Mouse (Mus musculus) bone marrow, adult 2 months (tissue): ENCODE measurements around the gene Gmppb. TPM values are rescaled to one million over a fixed set of nuclear protein-coding genes. Genes with fewer than 3 reads are reported as not detected.

Experiments
- H3K27ac ChIP-seq: fragments of 200-500 bp; 2 replicates; pipeline ENCODE4 v1.5.1; 2012; ENCODE audit warnings: low read depth, mild to moderate bottlenecking, control low read depth, inconsistent platforms, low read length; ENCODE audit not compliant: control insufficient read depth, poor library complexity, insufficient read depth
- H3K4me1 ChIP-seq: fragments of 200-500 bp; 2 replicates; pipeline ENCODE4 v1.6.1; 2011; ENCODE audit warnings: low read length; ENCODE audit not compliant: control insufficient read depth, insufficient read depth
- H3K4me3 ChIP-seq: fragments of 200-500 bp; replicated peaks from 2 replicates; pipeline ENCODE3; 2011; ENCODE audit warnings: mild to moderate bottlenecking, low read depth, low read length, control low read depth; ENCODE audit not compliant: control insufficient read depth
- CTCF ChIP-seq: fragments of 200-500 bp; IDR thresholded peaks from 2 replicates; pipeline ENCODE4 v1.5.1; 2011; ENCODE audit warnings: low read length, control low read depth; ENCODE audit not compliant: control insufficient read depth, insufficient read depth
- POLR2A ChIP-seq: fragments of 200-500 bp; IDR thresholded peaks from 2 replicates; pipeline ENCODE4 v1.6.1; 2011; ENCODE audit warnings: low read depth, mild to moderate bottlenecking, control low read depth, low read length, borderline replicate concordance; ENCODE audit not compliant: control insufficient read depth
- WGBS: fragments of 180-500 bp; shearing (Covaris S2); methylation state at CpG from one replicate; pipeline ENCODE4 v1.1.7; 2018; 5-methylcytosine and 5-hydroxymethylcytosine counted together
- polyA plus RNA-seq: library from polyadenylated mRNA; stranded (reverse); fragments of >200 nt; gene quantifications from 2 replicates; pipeline ENCODE4 v1.2.4, GENCODE M21; 2011; ENCODE audit warnings: low replicate concordance; ENCODE audit not compliant: missing spikeins, insufficient read depth, insufficient read length

Gene Gmppb
- polyA plus RNA-seq, 1 experiment, result 17.9 TPM

DNA sequence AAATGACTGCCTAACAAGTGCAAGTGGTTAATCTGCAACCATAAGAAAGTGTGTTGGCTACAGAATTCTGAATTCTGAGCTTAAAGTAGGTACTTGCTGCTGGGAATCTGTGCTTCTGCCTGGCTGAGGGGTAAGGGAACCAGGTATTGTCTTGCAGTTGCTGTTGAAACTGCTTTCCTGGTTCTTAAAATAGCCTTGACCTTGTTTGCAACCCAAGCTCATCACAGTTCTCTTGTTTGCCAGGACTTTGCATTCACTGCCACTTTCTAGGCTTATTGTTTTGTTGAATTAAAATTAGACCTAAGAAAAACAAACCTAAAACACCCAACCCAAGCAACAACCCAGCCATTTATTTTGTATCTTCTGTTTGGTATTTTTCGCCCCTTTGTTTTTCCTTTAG lies 28.3 kb upstream of the Gmppb start:
- no peak overlapping the region for H3K4me3 ChIP-seq
- no peak overlapping the region for H3K27ac ChIP-seq
- TF ChIP-seq CTCF (no peak), POLR2A (no peak)
- WGBS, result 91% methylated on average over 1 of the region's 1 CpGs
- H3K4me1 ChIP-seq, result no peaks in the 10 kb centered on the region

DNA sequence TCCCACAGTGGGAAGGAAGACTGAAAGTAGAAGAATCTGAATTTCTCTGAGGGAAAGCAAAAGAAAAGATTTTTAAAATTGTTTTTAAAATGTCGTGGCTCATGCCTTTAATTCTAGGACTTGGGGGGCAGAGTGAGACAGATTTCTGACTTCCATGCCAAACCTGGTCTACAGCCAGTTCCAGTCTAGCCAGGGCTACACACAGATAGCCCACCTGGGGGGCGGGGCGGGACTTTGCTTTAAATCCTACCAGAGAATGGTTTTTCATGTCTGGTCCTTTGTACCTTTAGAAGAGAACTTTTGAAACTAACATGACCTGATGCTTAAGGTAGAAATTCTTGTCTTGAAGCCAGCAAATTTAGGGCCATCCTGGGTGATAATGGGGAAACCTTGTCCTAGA lies 25.8 kb upstream of the Gmppb start:
- H3K4me3 ChIP-seq, result no peak overlapping the region
- WGBS, result 81% methylated on average over 3 of the region's 3 CpGs
- TF ChIP-seq POLR2A (no peak), CTCF (no peak)
- no peak overlapping the region for H3K27ac ChIP-seq
- H3K4me1 ChIP-seq, result no peaks in the 10 kb centered on the region

DNA sequence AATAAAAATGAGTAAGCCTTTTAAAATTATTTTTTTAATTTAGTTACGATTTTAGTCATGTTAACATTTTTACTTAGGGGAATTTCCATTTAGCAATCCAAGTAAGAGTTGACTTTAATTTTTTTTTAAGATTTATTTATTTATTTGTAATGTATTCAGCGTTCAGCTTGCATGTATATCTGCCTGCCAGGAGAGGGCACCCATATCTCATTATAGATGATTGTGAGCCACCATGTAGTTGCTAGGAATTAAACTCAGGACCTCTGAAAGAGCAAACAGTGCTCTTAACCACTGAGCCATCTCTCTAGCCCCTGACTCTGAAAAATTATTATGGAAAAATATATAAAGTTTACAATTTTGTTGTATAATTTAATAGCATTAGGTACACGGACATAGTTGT lies 22.5 kb upstream of the Gmppb start:
- H3K4me1 ChIP-seq, result no peaks in the 10 kb centered on the region
- no peak overlapping the region for H3K27ac ChIP-seq
- WGBS, result 79% methylated on average over 3 of the region's 3 CpGs
- H3K4me3 ChIP-seq, result no peak overlapping the region
- no peak for TF ChIP-seq CTCF
- TF ChIP-seq POLR2A, result no peak

DNA sequence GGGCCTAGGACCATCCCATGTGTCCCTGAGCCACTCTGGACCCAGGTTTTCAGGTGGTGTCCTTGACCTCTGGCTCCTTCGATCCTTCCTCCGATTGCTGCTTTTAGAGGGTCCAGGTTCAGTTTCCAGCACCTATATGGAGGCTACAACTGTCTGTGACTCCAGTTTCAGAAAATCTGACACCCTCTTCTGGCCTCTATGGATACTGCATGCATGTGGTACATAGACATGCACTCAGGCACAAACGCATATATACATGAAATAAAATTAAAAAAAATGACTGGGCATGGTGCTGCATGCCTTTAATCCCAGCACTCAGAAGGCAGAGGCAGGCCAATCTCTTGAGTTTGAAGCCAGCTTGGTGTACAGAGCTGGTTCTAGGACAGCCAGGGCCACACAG lies 21.2 kb upstream of the Gmppb start:
- no peak overlapping the region for H3K4me3 ChIP-seq
- WGBS, result 96% methylated on average over 3 of the region's 3 CpGs
- H3K4me1 ChIP-seq, result no peaks in the 10 kb centered on the region
- TF ChIP-seq POLR2A (no peak), CTCF (no peak)
- H3K27ac ChIP-seq, result no peak overlapping the region

DNA sequence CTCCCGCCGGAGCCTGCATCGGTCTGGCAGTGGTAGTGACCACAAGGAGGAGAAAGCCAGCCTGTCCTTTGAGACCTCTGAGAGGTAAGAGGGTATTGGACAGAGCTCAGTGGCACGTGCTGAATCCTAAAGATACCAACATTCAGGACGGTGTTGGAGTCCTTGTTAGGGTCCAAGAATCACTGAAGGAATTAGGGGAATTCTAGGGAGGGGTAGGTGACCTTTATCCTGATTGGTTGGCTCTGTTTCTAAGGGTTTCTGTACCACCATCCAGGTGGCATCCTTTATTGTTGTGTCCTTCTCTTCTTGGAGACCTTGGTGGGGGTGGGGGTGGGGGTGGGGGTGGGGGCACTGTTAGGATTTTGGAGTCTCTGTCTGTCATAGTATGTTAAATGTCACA lies 16.9 kb upstream of the Gmppb start:
- Histone ChIP-seq H3K4me3 (no peak overlapping the region), H3K27ac (no peak overlapping the region), H3K4me1 (no peaks in the 10 kb centered on the region)
- TF ChIP-seq CTCF, result no peak
- no peak for TF ChIP-seq POLR2A
- WGBS, result 94% methylated on average over 5 of the region's 5 CpGs

DNA sequence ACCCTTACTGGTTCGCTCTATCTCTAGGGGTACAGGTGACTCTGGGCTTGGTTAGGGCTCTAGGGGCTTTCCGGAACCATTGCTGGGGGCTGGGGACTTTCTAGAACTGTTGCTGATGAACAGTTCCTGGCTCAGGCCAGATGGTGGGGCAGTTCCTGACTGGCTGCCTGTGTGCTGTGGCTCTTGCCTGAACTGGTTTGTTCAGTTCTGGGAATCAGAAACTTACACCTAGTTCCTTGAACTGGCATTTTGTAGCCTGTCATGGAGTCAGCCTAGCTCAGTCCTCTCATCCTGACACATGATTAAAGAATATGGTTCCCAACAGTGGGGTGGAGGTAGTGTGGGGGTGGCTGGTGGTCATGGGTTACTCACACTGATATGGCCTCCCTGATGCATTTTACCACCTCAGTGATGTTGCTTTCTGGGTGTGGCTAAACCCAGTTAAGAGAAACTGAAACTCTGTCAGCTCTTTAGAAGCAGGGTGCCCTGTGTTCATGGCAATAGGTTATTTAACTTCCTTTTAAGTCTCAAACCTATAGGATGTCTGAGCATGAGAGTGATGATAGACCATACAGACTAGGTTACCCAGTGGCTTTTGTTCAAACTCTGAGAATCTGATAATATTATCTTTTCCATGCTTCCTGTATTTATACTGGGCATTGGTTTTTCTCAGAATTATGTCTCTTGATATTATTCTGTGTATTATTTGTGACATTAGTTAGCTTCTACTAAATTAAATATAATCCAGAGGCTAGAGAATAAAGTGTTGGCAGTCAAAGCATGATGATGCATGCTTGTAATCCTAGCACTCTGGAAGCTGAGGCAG lies 13.5 kb upstream of the Gmppb start:
- whole genome bisulfite sequencing, result 95% methylated on average over 2 of the region's 2 CpGs
- no peak overlapping the region for H3K27ac ChIP-seq
- H3K4me1 ChIP-seq, result no peaks in the 10 kb centered on the region
- no peak for TF ChIP-seq CTCF
- no peak for TF ChIP-seq POLR2A
- no peak overlapping the region for H3K4me3 ChIP-seq

DNA sequence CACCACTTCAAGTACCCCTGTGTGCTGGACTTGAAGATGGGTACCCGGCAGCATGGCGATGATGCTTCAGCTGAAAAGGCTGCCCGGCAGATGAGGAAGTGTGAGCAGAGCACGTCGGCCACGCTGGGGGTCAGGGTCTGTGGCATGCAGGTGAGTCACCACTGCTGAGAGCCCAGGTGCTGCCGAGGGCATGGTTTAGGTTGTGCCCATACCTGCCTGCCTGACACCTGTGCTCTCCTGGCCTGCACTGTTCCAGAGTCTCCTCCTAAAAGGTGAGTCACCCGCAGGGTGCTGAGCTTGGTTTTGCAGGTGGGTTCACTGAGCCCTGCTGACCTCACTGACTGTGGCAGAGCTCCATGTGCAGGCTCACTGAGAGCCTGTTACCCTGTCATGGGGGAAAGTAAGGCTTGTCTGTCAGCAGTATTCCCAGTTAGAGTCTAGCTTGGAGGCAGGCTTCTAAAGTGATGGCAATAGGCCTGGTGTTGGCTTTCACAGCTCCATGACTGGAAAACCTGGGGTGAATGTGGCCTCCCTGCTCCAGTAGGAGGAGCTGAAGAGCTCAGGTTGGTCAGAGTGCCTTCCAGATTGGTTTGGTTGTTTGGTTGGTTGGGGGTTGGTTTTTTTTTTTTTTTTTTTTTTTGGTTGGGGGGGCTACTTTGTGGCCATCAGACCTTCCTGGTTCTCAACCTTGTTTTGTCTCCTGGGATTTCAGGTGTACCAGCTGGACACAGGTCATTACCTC lies 4.1 kb upstream of the Gmppb start:
- H3K4me1 ChIP-seq, result peaks cover 2% of the 10 kb centered on the region
- WGBS, result 97% methylated on average over 8 of the region's 8 CpGs
- no peak for TF ChIP-seq POLR2A
- TF ChIP-seq CTCF, result 0 out of 2 replicates have a peak, but pooled peaks have one; percentile 19
- no peak overlapping the region for H3K27ac ChIP-seq
- H3K4me3 ChIP-seq, result no peak overlapping the region

DNA sequence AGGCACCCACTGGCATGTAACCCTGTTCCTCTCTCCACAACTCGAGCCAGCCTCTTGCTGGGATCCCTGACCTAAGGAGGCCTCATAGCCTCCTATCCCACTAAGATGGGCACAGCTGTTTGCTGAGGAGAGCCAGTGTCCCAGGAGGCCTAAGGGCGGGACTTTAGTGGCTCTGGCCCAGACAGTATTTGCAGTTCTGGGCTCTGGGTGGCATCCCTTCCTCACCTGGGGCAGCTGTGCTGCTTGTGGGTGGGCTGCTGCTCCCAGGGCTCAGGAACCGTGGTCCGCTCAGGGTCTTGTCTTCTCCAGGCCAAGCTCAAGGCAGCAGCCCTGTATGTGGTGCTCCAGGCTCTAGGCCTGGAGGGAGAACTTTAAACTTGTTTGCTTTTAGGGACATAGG lies 2.5 kb upstream of the Gmppb start:
- 86% methylated on average over 4 of the region's 4 CpGs for WGBS
- Histone ChIP-seq H3K27ac (no peak overlapping the region), H3K4me3 (no peak overlapping the region)

More for the DNA sequence above, 2.5 kb upstream of the Gmppb start:
- H3K4me1 ChIP-seq, result peaks cover 2% of the 10 kb centered on the region
- no peak for TF ChIP-seq POLR2A
